Mouse (Mus musculus) intestine, embryonic 16.5 days (tissue): ENCODE results near the gene Fzd2. TPM values are rescaled to one million over a fixed set of nuclear protein-coding genes. Genes with fewer than 3 reads are reported as not detected.
A peak's percentile ranks its signal among the peaks of the same experiment; 100 is the strongest.

ENCODE experiments used
- ATAC-seq: fragments of 200-750 bp; cut with Nextera tagmentation; 2 replicates; pipeline ENCODE4 v1.8.0; 2017; ENCODE audit warnings: moderate TSS enrichment, moderate library complexity
- H3K27ac ChIP-seq: fragments of 300-500 bp; sonication (generic); 2 replicates; pipeline ENCODE4 v1.5.1; 2014; ENCODE audit warnings: mild to moderate bottlenecking, low read length
- H3K27me3 ChIP-seq: fragments of 300-500 bp; sonication (generic); replicated peaks from 2 replicates; pipeline ENCODE4 v1.6.1; 2014; ENCODE audit warnings: low read length, control low read depth, mixed read lengths; ENCODE audit not compliant: control insufficient read depth, insufficient read depth
- H3K36me3 ChIP-seq: fragments of 300-500 bp; sonication (generic); 2 replicates; pipeline ENCODE4 v1.6.1; 2014; ENCODE audit warnings: low read length, control low read depth; ENCODE audit not compliant: control insufficient read depth, insufficient read depth
- H3K4me1 ChIP-seq: fragments of 300-500 bp; sonication (generic); 2 replicates; pipeline ENCODE4 v1.6.1; 2014; ENCODE audit warnings: low read length, control low read depth, mixed read lengths; ENCODE audit not compliant: control insufficient read depth, insufficient read depth
- H3K4me2 ChIP-seq: fragments of 300-500 bp; sonication (generic); 2 replicates; pipeline ENCODE4 v1.6.1; 2014; ENCODE audit warnings: low read depth, low read length, control low read depth
- H3K4me3 ChIP-seq: fragments of 300-500 bp; sonication (generic); 2 replicates; pipeline ENCODE4 v1.5.1; 2014; ENCODE audit warnings: mild to moderate bottlenecking, low read length
- H3K9ac ChIP-seq: fragments of 300-500 bp; sonication (generic); 2 replicates; pipeline ENCODE4 v1.6.1; 2014; ENCODE audit warnings: low read depth, low read length
- H3K9me3 ChIP-seq: fragments of 300-500 bp; sonication (generic); 2 replicates; pipeline ENCODE4 v1.6.1; 2016; ENCODE audit warnings: low read length, control low read depth; ENCODE audit not compliant: control insufficient read depth
- WGBS: fragments of 180-500 bp; shearing (Covaris S2); extraction: QIAGEN DNeasy Blood & Tissue Kit; methylation state at CpG from one replicate; pipeline ENCODE4 v1.1.7; 2014; 5-methylcytosine and 5-hydroxymethylcytosine counted together
- polyA plus RNA-seq: library from polyadenylated mRNA; unstranded; fragments of >200 nt; fragmentation: Nextera tagmentation; extraction: Ambion mirVana; gene quantifications from 2 replicates; pipeline ENCODE4 v1.2.1, GENCODE M21; 2015

The Fzd2 gene
- polyA plus RNA-seq, 1 experiment from 2014 or later = 9.4 TPM

DNA sequence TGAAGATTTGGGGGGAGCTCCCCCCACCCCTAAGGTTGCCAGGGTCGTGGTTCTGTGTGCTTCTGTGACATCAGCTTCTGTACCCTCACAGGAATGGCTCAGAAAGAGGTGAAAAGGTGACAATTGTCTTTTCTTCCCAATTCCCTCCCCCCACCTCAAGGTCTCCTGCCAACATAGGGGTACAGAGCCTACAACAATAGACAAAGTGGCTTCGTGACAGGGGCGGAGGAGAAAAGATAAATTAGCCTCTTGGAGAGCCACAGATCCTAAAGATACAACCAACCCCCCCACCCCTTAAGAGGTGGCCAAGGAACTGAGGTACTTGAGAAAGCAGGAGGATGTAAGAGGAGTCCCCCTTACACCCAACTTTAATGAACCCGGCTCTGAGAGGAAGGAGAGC is 4.5 kb downstream of the Fzd2 start:
- Histone ChIP-seq H3K27ac (peak overlapping the region; percentile 4; the same call in 1 of the 2 replicates), H3K4me2 (0 out of 2 replicates have a peak overlapping the region, but pooled peaks have one; percentile 78), H3K36me3 (no peaks in the 10 kb centered on the region), H3K9me3 (no peaks in the 10 kb centered on the region), H3K27me3 (peaks cover 9% of the 10 kb centered on the region), H3K4me1 (peaks cover 22% of the 10 kb centered on the region), H3K9ac (0 out of 2 replicates have a peak overlapping the region, but pooled peaks have one; percentile 5), H3K4me3 (no peak overlapping the region)
- 48% methylated on average over 4 of the region's 4 CpGs for WGBS
- ATAC-seq = no peak

DNA sequence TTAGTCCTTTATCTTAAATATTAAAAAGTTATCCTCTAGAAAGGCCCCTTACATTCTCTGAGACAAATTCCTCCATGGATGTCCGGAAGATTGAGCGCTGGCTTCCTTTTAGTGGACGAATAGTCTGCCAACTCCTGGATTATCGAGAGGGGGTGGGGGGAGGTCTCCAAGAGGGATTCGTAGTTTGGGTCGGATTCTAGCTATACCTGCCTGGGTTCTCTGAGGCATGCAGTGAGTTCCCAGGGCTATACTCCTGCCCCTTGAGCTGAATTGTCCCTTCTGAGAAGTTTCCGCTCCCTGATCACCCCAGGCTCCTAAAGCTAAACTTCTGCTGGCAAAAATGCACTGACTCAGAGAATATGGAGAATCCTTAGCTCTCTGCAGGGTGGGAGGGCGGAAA is 5.3 kb downstream of the Fzd2 start:
- WGBS = 57% methylated on average over 8 of the region's 8 CpGs
- H3K4me1 ChIP-seq = peaks cover 22% of the 10 kb centered on the region
- H3K4me2 ChIP-seq = no peak overlapping the region
- no peak for ATAC-seq
- no peak overlapping the region for H3K9ac ChIP-seq
- no peaks in the 10 kb centered on the region for H3K9me3 ChIP-seq
- H3K36me3 ChIP-seq = no peaks in the 10 kb centered on the region
- H3K4me3 ChIP-seq = no peak overlapping the region
- peaks cover 9% of the 10 kb centered on the region for H3K27me3 ChIP-seq
- peak overlapping the region; percentile 14; the same call in 1 of the 2 replicates for H3K27ac ChIP-seq

GRCm38 (mm10) chr11:102610260-102610659 is 6.1 kb downstream of the Fzd2 start:
- no peak for ATAC-seq
- Histone ChIP-seq H3K4me2 (0 out of 2 replicates have a peak overlapping the region, but pooled peaks have one; percentile 12), H3K9ac (no peak overlapping the region), H3K27me3 (peaks cover 9% of the 10 kb centered on the region), H3K36me3 (no peaks in the 10 kb centered on the region), H3K4me1 (peaks cover 21% of the 10 kb centered on the region), H3K27ac (peak overlapping the region; percentile 68; the same call in 1 of the 2 replicates), H3K9me3 (no peaks in the 10 kb centered on the region), H3K4me3 (no peak overlapping the region)
- 44% methylated on average over 4 of the region's 4 CpGs for WGBS

GRCm38 (mm10) chr11:102610675-102611316 is 6.6 kb downstream of the Fzd2 start:
- Histone ChIP-seq H3K27ac (peak overlapping the region; percentile 68; the same call in 1 of the 2 replicates), H3K36me3 (no peaks in the 10 kb centered on the region), H3K27me3 (peaks cover 5% of the 10 kb centered on the region), H3K4me2 (0 out of 2 replicates have a peak overlapping the region, but pooled peaks have one; percentile 12), H3K4me3 (no peak overlapping the region), H3K9me3 (no peaks in the 10 kb centered on the region), H3K4me1 (peaks cover 17% of the 10 kb centered on the region), H3K9ac (peak overlapping the region; percentile 53; the same call in 1 of the 2 replicates)
- WGBS = 35% methylated on average over 9 of the region's 9 CpGs
- no peak for ATAC-seq

- H3K27ac ChIP-seq = peak overlapping the region; percentile 68; the same call in 1 of the 2 replicates
- peaks cover under 1% of the 10 kb centered on the region; the same call in 1 of the 2 replicates for H3K27me3 ChIP-seq
- 0 out of 2 replicates have a peak overlapping the region, but pooled peaks have one; percentile 53 for H3K9ac ChIP-seq
- no peak overlapping the region for H3K4me3 ChIP-seq
- peaks cover 17% of the 10 kb centered on the region for H3K4me1 ChIP-seq
- 19% methylated on average over 6 of the region's 6 CpGs for WGBS
- 0 out of 2 replicates have a peak overlapping the region, but pooled peaks have one; percentile 12 for H3K4me2 ChIP-seq
- no peaks in the 10 kb centered on the region for H3K9me3 ChIP-seq
- ATAC-seq = no peak
- H3K36me3 ChIP-seq = no peaks in the 10 kb centered on the region
Measured at GRCm38 (mm10) chr11:102611317-102611705, 7.1 kb downstream of the Fzd2 start.

- Histone ChIP-seq H3K27ac (no peak overlapping the region), H3K36me3 (0 out of 2 replicates have a peak, but pooled peaks cover 2% of the 10 kb centered on the region), H3K4me3 (no peak overlapping the region), H3K9me3 (peaks cover 3% of the 10 kb centered on the region; the same call in 1 of the 2 replicates), H3K27me3 (no peaks in the 10 kb centered on the region), H3K9ac (no peak overlapping the region), H3K4me2 (no peak overlapping the region), H3K4me1 (peaks cover 11% of the 10 kb centered on the region)
- WGBS = 68% methylated on average over 2 of the region's 2 CpGs
- ATAC-seq = no peak
Measured at GRCm38 (mm10) chr11:102619449-102619848, 15.3 kb downstream of the Fzd2 start.

GRCm38 (mm10) chr11:102623876-102624789 is 19.9 kb downstream of the Fzd2 start:
- ATAC-seq = peak; percentile 91
- H3K4me1 ChIP-seq = peaks cover 21% of the 10 kb centered on the region
- peak overlapping the region; percentile 81 for H3K27ac ChIP-seq
- peak overlapping the region; percentile 25 for H3K4me3 ChIP-seq
- peak overlapping the region; percentile 48 for H3K4me2 ChIP-seq
- 7% methylated on average over 17 of the region's 17 CpGs for WGBS
- peaks cover 3% of the 10 kb centered on the region; the same call in 1 of the 2 replicates for H3K9me3 ChIP-seq
- no peaks in the 10 kb centered on the region for H3K27me3 ChIP-seq
- H3K36me3 ChIP-seq = no peaks in the 10 kb centered on the region
- H3K9ac ChIP-seq = peak overlapping the region; percentile 52

DNA sequence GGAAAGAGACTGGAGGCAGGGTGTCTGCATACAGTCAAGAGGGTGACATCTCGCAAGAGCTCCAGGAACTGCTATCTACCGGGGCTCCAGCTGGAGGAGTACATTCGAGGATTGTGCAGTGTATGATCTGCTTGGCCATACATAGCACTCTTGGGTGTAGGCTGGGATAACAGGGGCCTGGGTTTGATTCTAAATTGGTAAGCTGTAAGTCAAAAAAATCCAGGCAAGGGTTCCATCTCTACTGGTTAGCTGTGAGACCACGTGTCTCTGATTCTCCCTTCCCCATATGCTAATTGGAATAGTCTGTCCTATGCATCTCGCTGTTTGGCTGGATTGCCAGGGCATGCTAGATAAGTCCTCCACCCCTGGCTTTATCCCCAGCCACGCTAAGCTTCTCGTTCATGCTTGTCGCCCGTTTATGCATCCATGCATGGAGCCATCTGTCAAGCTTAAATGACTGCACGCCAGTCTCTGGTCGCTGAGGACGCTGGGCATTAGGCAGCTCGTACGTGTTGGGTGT is 20.8 kb downstream of the Fzd2 start:
- Histone ChIP-seq H3K4me1 (peaks cover 21% of the 10 kb centered on the region), H3K27me3 (no peaks in the 10 kb centered on the region), H3K36me3 (no peaks in the 10 kb centered on the region), H3K27ac (peak overlapping the region; percentile 81), H3K9me3 (no peaks in the 10 kb centered on the region), H3K4me2 (peak overlapping the region; percentile 48; the same call in 1 of the 2 replicates), H3K9ac (peak overlapping the region; percentile 52; the same call in 1 of the 2 replicates), H3K4me3 (no peak overlapping the region)
- peak; percentile 41; the same call in 1 of the 2 replicates for ATAC-seq
- WGBS = 43% methylated on average over 14 of the region's 14 CpGs
